Mouse (Mus musculus) thymus, postnatal 10 days (tissue): ENCODE results near the gene Smc5.
A peak's percentile ranks its signal among the peaks of the same experiment; 100 is the strongest.

Experiments used
- DNase-seq, 2 experiments: peaks; one replicate each; pipeline ENCODE4 v3.0.0; 2021; ENCODE audit warnings: low spot score in 2 of 2

Smc5 gene

GRCm38 (mm10) chr19:23273355-23274053 is at the start of gene Smc5:
TSS of gene Smc5 (minus strand) at chr19:23273897.
- peak; percentile 85 to 94 for DNase-seq

- peak; percentile 62 to 63 for DNase-seq
Measured at GRCm38 (mm10) chr19:23323107-23323506, 49.4 kb upstream of the Smc5 start.

- DNase-seq: no peak
Measured at GRCm38 (mm10) chr19:23317989-23318358, 44.3 kb upstream of the Smc5 start.

- no peak for DNase-seq
Measured at GRCm38 (mm10) chr19:23317295-23317988, 43.7 kb upstream of the Smc5 start.

- DNase-seq: no peak
Measured at GRCm38 (mm10) chr19:23316851-23317250, 43.2 kb upstream of the Smc5 start.

GRCm38 (mm10) chr19:23309979-23310378 is 36.3 kb upstream of the Smc5 start:
- peak in 1 of 2 experiments; percentile 8 for DNase-seq

- DNase-seq: no peak
Measured at GRCm38 (mm10) chr19:23306671-23307070, 33.0 kb upstream of the Smc5 start.

- DNase-seq: no peak
Measured at GRCm38 (mm10) chr19:23299987-23300386, 26.3 kb upstream of the Smc5 start.

GRCm38 (mm10) chr19:23298917-23299316 is 25.2 kb upstream of the Smc5 start:
- no peak for DNase-seq

GRCm38 (mm10) chr19:23297191-23297590 is 23.5 kb upstream of the Smc5 start:
- no peak for DNase-seq

- no peak for DNase-seq
Measured at GRCm38 (mm10) chr19:23289251-23289650, 15.6 kb upstream of the Smc5 start.

- DNase-seq: no peak
Measured at GRCm38 (mm10) chr19:23281911-23282660, 8.4 kb upstream of the Smc5 start.

- DNase-seq: no peak
Measured at GRCm38 (mm10) chr19:23274054-23274724, 492 bp upstream of the Smc5 start.

- no peak for DNase-seq
Measured at GRCm38 (mm10) chr19:23256771-23257170, 16.9 kb downstream of the Smc5 start.

GRCm38 (mm10) chr19:23246473-23246872 is 27.2 kb downstream of the Smc5 start:
- DNase-seq: no peak

GRCm38 (mm10) chr19:23225065-23225464 is 48.6 kb downstream of the Smc5 start:
- DNase-seq: no peak

GRCm38 (mm10) chr19:23214326-23214725 is 59.4 kb downstream of the Smc5 start:
- DNase-seq: no peak

GRCm38 (mm10) chr19:23211325-23211724 is 62.4 kb downstream of the Smc5 start:
- DNase-seq: no peak

GRCm38 (mm10) chr19:23203505-23204053 is 70.1 kb downstream of the Smc5 start:
- DNase-seq: no peak

- no peak for DNase-seq
Measured at GRCm38 (mm10) chr19:23202106-23202505, 71.6 kb downstream of the Smc5 start.

- no peak for DNase-seq
Measured at GRCm38 (mm10) chr19:23193076-23193475, 80.6 kb downstream of the Smc5 start.

- DNase-seq: no peak
Measured at GRCm38 (mm10) chr19:23191486-23191885, 82.2 kb downstream of the Smc5 start.
